21 mouse cellular contexts compared by ENCODE assay signal in the genomic region with DNA sequence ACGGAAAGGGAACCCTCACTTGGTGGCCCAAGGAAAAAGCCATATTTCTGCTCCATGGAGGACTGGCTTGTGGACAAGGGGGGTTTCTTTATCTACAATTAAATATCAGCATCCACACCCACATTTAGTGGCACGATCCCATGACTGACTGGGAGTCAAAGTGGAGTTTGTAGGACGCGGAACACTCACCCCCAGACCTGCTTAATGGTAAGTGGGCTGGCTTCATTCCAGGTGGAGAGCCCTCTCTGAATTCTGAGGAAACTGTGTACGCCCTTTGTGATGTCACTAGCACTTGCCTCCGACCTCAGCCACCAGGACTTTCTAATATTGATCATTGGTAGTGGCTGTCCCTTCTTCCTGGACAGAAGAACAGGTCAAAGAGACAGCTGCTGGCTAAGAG. TPM values are rescaled to one million over a fixed set of nuclear protein-coding genes. Genes with fewer than 3 reads are reported as not detected.
DNase-seq lines count a peak whose midpoint lies in the region; ATAC-seq and TF ChIP-seq lines count a peak whose summit lies in the region.
"Had no signal": no experiment of that assay in that cellular context is flagged by ENCODE, and none has a peak within 500 bp of the region (broad histone marks: within the 10 kb centered on the region; RNA-seq: fewer than 3 reads in every experiment).

Gene Tmem63c, plus strand, starts transcription at position 301 of the 400 bp plus-strand sequence.

- H3K4me1 ChIP-seq in cerebellum, adult 2 months (ENCODE audit: control insufficient read depth, insufficient read depth, low read length) = peaks cover 7% of the 10 kb centered on the region
- no peaks in the 10 kb centered on the region for H3K4me1 ChIP-seq in neural tube, embryonic 14.5 days (ENCODE audit: control insufficient read depth, insufficient read depth, low read length)
- H3K4me1 ChIP-seq in neural tube, embryonic 15.5 days = peaks cover 2% of the 10 kb centered on the region; the same call in 1 of the 2 replicates
- H3K4me1 ChIP-seq: forebrain, embryonic 12.5 days; heart, embryonic 15.5 days had no signal

- H3K36me3 ChIP-seq in neural tube, embryonic 14.5 days (ENCODE audit: control insufficient read depth, insufficient read depth, low read length) = no peaks in the 10 kb centered on the region
- H3K36me3 ChIP-seq in neural tube, embryonic 15.5 days = no peaks in the 10 kb centered on the region
- H3K36me3 ChIP-seq: forebrain, embryonic 12.5 days; G1E; heart, embryonic 15.5 days had no signal

- H3K27me3 ChIP-seq in cerebellum, adult 2 months (ENCODE audit: control insufficient read depth, insufficient read depth, low read length) = no peaks in the 10 kb centered on the region
- no peaks in the 10 kb centered on the region for H3K27me3 ChIP-seq in neural tube, embryonic 14.5 days (ENCODE audit: control insufficient read depth, insufficient read depth, low read length)
- H3K27me3 ChIP-seq in neural tube, embryonic 15.5 days (replicated peaks) = 0 out of 2 replicates have a peak, but pooled peaks cover 4% of the 10 kb centered on the region

- 90% methylated on average over 6 of the region's 6 CpGs for WGBS in cerebellum, adult 2 months
- WGBS in neural tube, embryonic 14.5 days = 84% methylated on average over 6 of the region's 6 CpGs
- 85% methylated on average over 6 of the region's 6 CpGs for WGBS in neural tube, embryonic 15.5 days

- no peak for TF ChIP-seq CTCF in cerebellum, adult 2 months (IDR thresholded peaks at IDR 0.05; ENCODE audit: borderline replicate concordance, insufficient read depth, low read depth, low read length)

- no peak within 1 kb of the TSS for H3K9ac ChIP-seq in neural tube, embryonic 14.5 days (replicated peaks; ENCODE audit: low read depth, low read length)
- no peak within 1 kb of the TSS for H3K9ac ChIP-seq in neural tube, embryonic 15.5 days (replicated peaks)
- H3K9ac ChIP-seq: forebrain, embryonic 12.5 days; heart, embryonic 15.5 days had no signal

- H3K9me3 ChIP-seq in neural tube, embryonic 14.5 days (ENCODE audit: control insufficient read depth, low read length) = no peaks in the 10 kb centered on the region
- H3K9me3 ChIP-seq in neural tube, embryonic 15.5 days (replicated peaks) = no peaks in the 10 kb centered on the region
- H3K9me3 ChIP-seq: forebrain, embryonic 12.5 days; G1E; heart, embryonic 15.5 days had no signal

- ATAC-seq in cerebellum, adult (ENCODE audit: insufficient number of reproducible peaks, low FRiP score, low TSS enrichment) = no peak
- ATAC-seq in neural tube, embryonic 14.5 days (ENCODE audit: low read depth) = no peak
- ATAC-seq in neural tube, embryonic 15.5 days (ENCODE audit: low FRiP score) = no peak
- ATAC-seq in megakaryocyte-erythroid progenitor cell, adult 5-6 weeks (replicated peaks; ENCODE audit: low FRiP score, low TSS enrichment, poor library complexity, severe bottlenecking) = no peak
- ATAC-seq: CD4-positive, CD25-positive, alpha-beta regulatory T cell, adult 4 months had no signal

- H3K4me2 ChIP-seq in neural tube, embryonic 14.5 days (ENCODE audit: low read depth, low read length) = no peak within 1 kb of the TSS
- no peak within 1 kb of the TSS for H3K4me2 ChIP-seq in neural tube, embryonic 15.5 days
- H3K4me2 ChIP-seq: forebrain, embryonic 12.5 days; heart, embryonic 15.5 days had no signal

- no peak for DNase-seq in cerebellum, adult 2 months
- no peak for DNase-seq in layer of hippocampus, adult 18-20 months (ENCODE audit: low spot score in 2 of 2)
- no peak for DNase-seq in layer of hippocampus, adult 11-12 months (ENCODE audit: low spot score)
- DNase-seq in neural tube, embryonic 10.5 days (ENCODE audit: extremely low spot score, low spot score) = no peak
- DNase-seq: heart, adult 18-20 months; kidney, adult 18-20 months; kidney, postnatal 14 days; lung, postnatal 14 days; thymus, postnatal 4 days had no signal

- H3K4me3 ChIP-seq in cerebellum, adult 2 months (replicated peaks; ENCODE audit: insufficient read depth, low read depth, low read length) = no peak within 1 kb of the TSS
- no peak within 1 kb of the TSS for H3K4me3 ChIP-seq in neural tube, embryonic 14.5 days (ENCODE audit: low read depth, low read length)
- no peak within 1 kb of the TSS for H3K4me3 ChIP-seq in neural tube, embryonic 15.5 days (replicated peaks)
- H3K4me3 ChIP-seq: forebrain, embryonic 12.5 days; heart, embryonic 15.5 days; megakaryocyte, embryonic 14.5 days; myocyte had no signal

- H3K27ac ChIP-seq in cerebellum, adult 2 months (ENCODE audit: insufficient read depth, low read length) = no peak within 1 kb of the TSS
- H3K27ac ChIP-seq in neural tube, embryonic 14.5 days (ENCODE audit: low read depth, low read length) = no peak within 1 kb of the TSS
- no peak within 1 kb of the TSS for H3K27ac ChIP-seq in neural tube, embryonic 15.5 days (replicated peaks)
- H3K27ac ChIP-seq: forebrain, embryonic 12.5 days; heart, embryonic 15.5 days had no signal

- no peak for TF ChIP-seq POLR2A in cerebellum, adult 2 months (IDR thresholded peaks at IDR 0.05; ENCODE audit: borderline replicate concordance, insufficient read depth, low read length)

RNA-seq across cellular contexts. Expression of gene Tmem63c, which starts in this region (rescaled TPM):
- polyA plus RNA-seq in cerebellum, adult 2 months (2012; rRNA removed) = 55.9 and 71.0 TPM in 2 replicates
- 10 to 100 TPM; 34.9 to 35.3 TPM for total RNA-seq in layer of hippocampus, adult 18-20 months (2021)
- polyA plus RNA-seq in neural tube, embryonic 14.5 days (2014; fragmentation: Nextera tagmentation; extraction: Ambion mirVana) = 10.7 and 15.8 TPM in 2 replicates
- 10.8 and 12.3 TPM in 2 replicates for polyA plus RNA-seq in neural tube, embryonic 15.5 days (2015; fragmentation: Nextera tagmentation; extraction: Ambion mirVana)
- total RNA-seq in megakaryocyte-erythroid progenitor cell, adult 5-6 weeks (2014; fragmentation: Nextera tagmentation) = not detected in 2 replicates
- not detected in 2 replicates for total RNA-seq in megakaryocyte-erythroid progenitor cell, adult 5-6 weeks (2017)
- total RNA-seq: G1E; gastrocnemius, adult 18-20 months had no signal
- polyA plus RNA-seq: G1E; liver, embryonic 16.5 days; myocyte had no signal

Comparison
In these comparisons a context has a peak if more than half of its experiments do, and no peak if none do; other contexts are left out.
1. RNA of gene Tmem63c (total RNA-seq): 34.9 to 35.3 TPM in layer of hippocampus, adult 18-20 months; not detected in megakaryocyte-erythroid progenitor cell, adult 5-6 weeks; every median in the first group is over 10 times any median in the second.